Mouse (Mus musculus) heart, embryonic 13.5 days (tissue): Measurements from ENCODE around the gene Hic1. TPM values are rescaled to one million over a fixed set of nuclear protein-coding genes. Genes with fewer than 3 reads are reported as not detected.
A peak's percentile ranks its signal among the peaks of the same experiment; 100 is the strongest.

Experiments
- ATAC-seq: fragments of 200-750 bp; cut with Nextera tagmentation; 2 replicates; pipeline ENCODE4 v1.8.0; 2017; ENCODE audit warnings: moderate TSS enrichment; ENCODE audit not compliant: insufficient number of reproducible peaks, low FRiP score, low TSS enrichment; ENCODE audit errors: extremely low read depth
- H3K27ac ChIP-seq: fragments of 300-500 bp; sonication (generic); replicated peaks from 2 replicates; pipeline ENCODE4 v1.5.1; 2015; ENCODE audit warnings: moderate library complexity, mild to moderate bottlenecking, inconsistent platforms
- H3K27me3 ChIP-seq: fragments of 300-500 bp; sonication (generic); replicated peaks from 2 replicates; pipeline ENCODE4 v1.6.1; 2015; ENCODE audit warnings: mild to moderate bottlenecking, inconsistent platforms
- H3K36me3 ChIP-seq: fragments of 300-500 bp; sonication (generic); 2 replicates; pipeline ENCODE4 v1.6.1; 2015; ENCODE audit warnings: mild to moderate bottlenecking, inconsistent platforms
- H3K4me1 ChIP-seq: fragments of 300-500 bp; sonication (generic); 2 replicates; pipeline ENCODE4 v1.6.1; 2015; ENCODE audit warnings: inconsistent platforms
- H3K4me2 ChIP-seq: fragments of 300-500 bp; sonication (generic); 2 replicates; pipeline ENCODE4 v1.6.1; 2015; ENCODE audit warnings: inconsistent platforms, mild to moderate bottlenecking, moderate library complexity
- H3K4me3 ChIP-seq: fragments of 300-500 bp; sonication (generic); 2 replicates; pipeline ENCODE4 v1.5.1; 2015; ENCODE audit warnings: moderate library complexity, mild to moderate bottlenecking, inconsistent platforms
- H3K9ac ChIP-seq: fragments of 300-500 bp; sonication (generic); 2 replicates; pipeline ENCODE4 v1.6.1; 2015; ENCODE audit warnings: inconsistent platforms, mild to moderate bottlenecking, moderate library complexity
- H3K9me3 ChIP-seq: fragments of 300-500 bp; sonication (generic); 2 replicates; pipeline ENCODE4 v1.6.1; 2016; ENCODE audit warnings: inconsistent platforms
- WGBS: fragments of 180-500 bp; shearing (Covaris S2); methylation state at CpG from one replicate; pipeline ENCODE4 v1.1.7; 2015; ENCODE audit warnings: mixed read lengths; 5-methylcytosine and 5-hydroxymethylcytosine counted together
- polyA plus RNA-seq: library from polyadenylated mRNA; unstranded; fragments of >200 nt; fragmentation: Nextera tagmentation; extraction: Ambion mirVana; gene quantifications from 2 replicates; pipeline ENCODE4 v1.2.1, GENCODE M21; 2015

Hic1 gene
- polyA plus RNA-seq, result 9.4 and 9.5 TPM in 2 replicates

GRCm38 (mm10) chr11:75169405-75170080 lies at the start of gene Hic1:
Hic1 (minus strand) TSS chr11:75169519.
- Histone ChIP-seq H3K36me3 (peaks cover 21% of the 10 kb centered on the region), H3K27ac (peak within 1 kb of the TSS; percentile 89), H3K4me1 (peaks cover 91% of the 10 kb centered on the region), H3K27me3 (peaks cover 98% of the 10 kb centered on the region), H3K4me3 (peak within 1 kb of the TSS; percentile 79), H3K4me2 (peak within 1 kb of the TSS; percentile 97), H3K9me3 (no peaks in the 10 kb centered on the region), H3K9ac (peak within 1 kb of the TSS; percentile 88)
- ATAC-seq, result no peak
- WGBS, result 6% methylated on average over 23 of the region's 23 CpGs

GRCm38 (mm10) chr11:75214081-75214950 lies 45.0 kb upstream of the Hic1 start:
- no peak for ATAC-seq
- Histone ChIP-seq H3K4me2 (peak overlapping the region; percentile 74), H3K9ac (peak overlapping the region; percentile 79), H3K4me1 (peaks cover 71% of the 10 kb centered on the region), H3K27ac (peak overlapping the region; percentile 99), H3K36me3 (no peaks in the 10 kb centered on the region), H3K4me3 (peak overlapping the region; percentile 45), H3K27me3 (peaks cover 23% of the 10 kb centered on the region), H3K9me3 (no peaks in the 10 kb centered on the region)
- 21% methylated on average over 12 of the region's 13 CpGs for WGBS

- Histone ChIP-seq H3K36me3 (no peaks in the 10 kb centered on the region), H3K4me2 (peak overlapping the region; percentile 74), H3K27ac (peak overlapping the region; percentile 99), H3K4me1 (peaks cover 79% of the 10 kb centered on the region), H3K9ac (peak overlapping the region; percentile 79), H3K27me3 (peaks cover 23% of the 10 kb centered on the region), H3K4me3 (peak overlapping the region; percentile 45), H3K9me3 (no peaks in the 10 kb centered on the region)
- no peak for ATAC-seq
- WGBS, result 6% methylated on average over 34 of the region's 35 CpGs
Observed at GRCm38 (mm10) chr11:75213372-75214080, 44.2 kb upstream of the Hic1 start.

- peaks cover 23% of the 10 kb centered on the region for H3K27me3 ChIP-seq
- no peak overlapping the region for H3K4me3 ChIP-seq
- H3K27ac ChIP-seq, result peak overlapping the region; percentile 99
- peaks cover 84% of the 10 kb centered on the region for H3K4me1 ChIP-seq
- no peaks in the 10 kb centered on the region for H3K36me3 ChIP-seq
- no peak for ATAC-seq
- 42% methylated on average over 3 of the region's 3 CpGs for WGBS
- H3K9me3 ChIP-seq, result no peaks in the 10 kb centered on the region
- peak overlapping the region; percentile 75; the same call in 1 of the 2 replicates for H3K9ac ChIP-seq
- peak overlapping the region; percentile 52 for H3K4me2 ChIP-seq
Observed at GRCm38 (mm10) chr11:75212876-75213275, 43.6 kb upstream of the Hic1 start.

GRCm38 (mm10) chr11:75212031-75212667 lies 42.8 kb upstream of the Hic1 start:
- H3K27me3 ChIP-seq, result peaks cover 23% of the 10 kb centered on the region
- peak; percentile 7; the same call in 1 of the 2 replicates for ATAC-seq
- H3K4me2 ChIP-seq, result peak overlapping the region; percentile 52
- no peaks in the 10 kb centered on the region for H3K9me3 ChIP-seq
- peak overlapping the region; percentile 99 for H3K27ac ChIP-seq
- peak overlapping the region; percentile 75 for H3K9ac ChIP-seq
- 34% methylated on average over 8 of the region's 8 CpGs for WGBS
- peaks cover 84% of the 10 kb centered on the region for H3K4me1 ChIP-seq
- no peaks in the 10 kb centered on the region for H3K36me3 ChIP-seq
- H3K4me3 ChIP-seq, result 0 out of 2 replicates have a peak overlapping the region, but pooled peaks have one; percentile 8

GRCm38 (mm10) chr11:75210755-75211154 lies 41.4 kb upstream of the Hic1 start:
- H3K36me3 ChIP-seq, result no peaks in the 10 kb centered on the region
- peaks cover 17% of the 10 kb centered on the region; the same call in 1 of the 2 replicates for H3K27me3 ChIP-seq
- H3K9me3 ChIP-seq, result no peaks in the 10 kb centered on the region
- H3K4me2 ChIP-seq, result no peak overlapping the region
- whole genome bisulfite sequencing, result 62% methylated on average over 6 of the region's 6 CpGs
- ATAC-seq, result no peak
- H3K4me1 ChIP-seq, result peaks cover 77% of the 10 kb centered on the region
- peak overlapping the region; percentile 99 for H3K27ac ChIP-seq
- H3K9ac ChIP-seq, result peak overlapping the region; percentile 21; the same call in 1 of the 2 replicates
- H3K4me3 ChIP-seq, result no peak overlapping the region

GRCm38 (mm10) chr11:75210093-75210492 lies 40.8 kb upstream of the Hic1 start:
- Histone ChIP-seq H3K27me3 (0 out of 2 replicates have a peak, but pooled peaks cover 14% of the 10 kb centered on the region), H3K9me3 (no peaks in the 10 kb centered on the region), H3K27ac (peak overlapping the region; percentile 30), H3K4me1 (peaks cover 77% of the 10 kb centered on the region), H3K9ac (peak overlapping the region; percentile 47; the same call in 1 of the 2 replicates), H3K4me2 (no peak overlapping the region), H3K36me3 (no peaks in the 10 kb centered on the region), H3K4me3 (no peak overlapping the region)
- 67% methylated on average over 4 of the region's 4 CpGs for WGBS
- ATAC-seq, result no peak

GRCm38 (mm10) chr11:75209363-75209762 lies 40.0 kb upstream of the Hic1 start:
- 66% methylated on average over 4 of the region's 4 CpGs for WGBS
- no peak for ATAC-seq

GRCm38 (mm10) chr11:75206347-75206746 lies 37.0 kb upstream of the Hic1 start:
- Histone ChIP-seq H3K9ac (no peak overlapping the region), H3K4me1 (peaks cover 78% of the 10 kb centered on the region), H3K4me3 (no peak overlapping the region), H3K9me3 (no peaks in the 10 kb centered on the region), H3K27me3 (no peaks in the 10 kb centered on the region), H3K36me3 (no peaks in the 10 kb centered on the region), H3K27ac (no peak overlapping the region), H3K4me2 (no peak overlapping the region)
- 83% methylated on average over 4 of the region's 4 CpGs for WGBS
- ATAC-seq, result no peak

More at GRCm38 (mm10) chr11:75209363-75209762, 40.0 kb upstream of the Hic1 start:
- Histone ChIP-seq H3K27ac (peak overlapping the region; percentile 30), H3K4me2 (no peak overlapping the region), H3K27me3 (0 out of 2 replicates have a peak, but pooled peaks cover 7% of the 10 kb centered on the region), H3K9me3 (no peaks in the 10 kb centered on the region), H3K36me3 (no peaks in the 10 kb centered on the region), H3K4me3 (no peak overlapping the region), H3K4me1 (peaks cover 77% of the 10 kb centered on the region), H3K9ac (0 out of 2 replicates have a peak overlapping the region, but pooled peaks have one; percentile 47)

GRCm38 (mm10) chr11:75204472-75204871 lies 35.2 kb upstream of the Hic1 start:
- Histone ChIP-seq H3K4me2 (no peak overlapping the region), H3K4me1 (peaks cover 66% of the 10 kb centered on the region), H3K9ac (peak overlapping the region; percentile 9), H3K36me3 (no peaks in the 10 kb centered on the region), H3K27ac (peak overlapping the region; percentile 6; the same call in 1 of the 2 replicates), H3K9me3 (no peaks in the 10 kb centered on the region), H3K4me3 (no peak overlapping the region), H3K27me3 (no peaks in the 10 kb centered on the region)
- WGBS, result 49% methylated on average over 9 of the region's 9 CpGs
- ATAC-seq, result no peak
